Mouse (Mus musculus) intestine, embryonic 16.5 days (tissue): Measurements from ENCODE around the gene Sec14l3. TPM values are rescaled to one million over a fixed set of nuclear protein-coding genes. Genes with fewer than 3 reads are reported as not detected.
A peak's percentile ranks its signal among the peaks of the same experiment; 100 is the strongest.

ENCODE experiments used
- ATAC-seq: fragments of 200-750 bp; cut with Nextera tagmentation; 2 replicates; pipeline ENCODE4 v1.8.0; 2017; ENCODE audit warnings: moderate TSS enrichment, moderate library complexity
- H3K27ac ChIP-seq: fragments of 300-500 bp; sonication (generic); 2 replicates; pipeline ENCODE4 v1.5.1; 2014; ENCODE audit warnings: mild to moderate bottlenecking, low read length
- H3K27me3 ChIP-seq: fragments of 300-500 bp; sonication (generic); replicated peaks from 2 replicates; pipeline ENCODE4 v1.6.1; 2014; ENCODE audit warnings: low read length, control low read depth, mixed read lengths; ENCODE audit not compliant: control insufficient read depth, insufficient read depth
- H3K36me3 ChIP-seq: fragments of 300-500 bp; sonication (generic); 2 replicates; pipeline ENCODE4 v1.6.1; 2014; ENCODE audit warnings: low read length, control low read depth; ENCODE audit not compliant: control insufficient read depth, insufficient read depth
- H3K4me1 ChIP-seq: fragments of 300-500 bp; sonication (generic); 2 replicates; pipeline ENCODE4 v1.6.1; 2014; ENCODE audit warnings: low read length, control low read depth, mixed read lengths; ENCODE audit not compliant: control insufficient read depth, insufficient read depth
- H3K4me2 ChIP-seq: fragments of 300-500 bp; sonication (generic); 2 replicates; pipeline ENCODE4 v1.6.1; 2014; ENCODE audit warnings: low read depth, low read length, control low read depth
- H3K4me3 ChIP-seq: fragments of 300-500 bp; sonication (generic); 2 replicates; pipeline ENCODE4 v1.5.1; 2014; ENCODE audit warnings: mild to moderate bottlenecking, low read length
- H3K9ac ChIP-seq: fragments of 300-500 bp; sonication (generic); 2 replicates; pipeline ENCODE4 v1.6.1; 2014; ENCODE audit warnings: low read depth, low read length
- H3K9me3 ChIP-seq: fragments of 300-500 bp; sonication (generic); 2 replicates; pipeline ENCODE4 v1.6.1; 2016; ENCODE audit warnings: low read length, control low read depth; ENCODE audit not compliant: control insufficient read depth
- WGBS: fragments of 180-500 bp; shearing (Covaris S2); extraction: QIAGEN DNeasy Blood & Tissue Kit; methylation state at CpG from one replicate; pipeline ENCODE4 v1.1.7; 2014; 5-methylcytosine and 5-hydroxymethylcytosine counted together
- polyA plus RNA-seq: library from polyadenylated mRNA; unstranded; fragments of >200 nt; fragmentation: Nextera tagmentation; extraction: Ambion mirVana; gene quantifications from 2 replicates; pipeline ENCODE4 v1.2.1, GENCODE M21; 2015

Gene Sec14l3
- polyA plus RNA-seq, 1 experiment from 2014 or later: not detected

DNA sequence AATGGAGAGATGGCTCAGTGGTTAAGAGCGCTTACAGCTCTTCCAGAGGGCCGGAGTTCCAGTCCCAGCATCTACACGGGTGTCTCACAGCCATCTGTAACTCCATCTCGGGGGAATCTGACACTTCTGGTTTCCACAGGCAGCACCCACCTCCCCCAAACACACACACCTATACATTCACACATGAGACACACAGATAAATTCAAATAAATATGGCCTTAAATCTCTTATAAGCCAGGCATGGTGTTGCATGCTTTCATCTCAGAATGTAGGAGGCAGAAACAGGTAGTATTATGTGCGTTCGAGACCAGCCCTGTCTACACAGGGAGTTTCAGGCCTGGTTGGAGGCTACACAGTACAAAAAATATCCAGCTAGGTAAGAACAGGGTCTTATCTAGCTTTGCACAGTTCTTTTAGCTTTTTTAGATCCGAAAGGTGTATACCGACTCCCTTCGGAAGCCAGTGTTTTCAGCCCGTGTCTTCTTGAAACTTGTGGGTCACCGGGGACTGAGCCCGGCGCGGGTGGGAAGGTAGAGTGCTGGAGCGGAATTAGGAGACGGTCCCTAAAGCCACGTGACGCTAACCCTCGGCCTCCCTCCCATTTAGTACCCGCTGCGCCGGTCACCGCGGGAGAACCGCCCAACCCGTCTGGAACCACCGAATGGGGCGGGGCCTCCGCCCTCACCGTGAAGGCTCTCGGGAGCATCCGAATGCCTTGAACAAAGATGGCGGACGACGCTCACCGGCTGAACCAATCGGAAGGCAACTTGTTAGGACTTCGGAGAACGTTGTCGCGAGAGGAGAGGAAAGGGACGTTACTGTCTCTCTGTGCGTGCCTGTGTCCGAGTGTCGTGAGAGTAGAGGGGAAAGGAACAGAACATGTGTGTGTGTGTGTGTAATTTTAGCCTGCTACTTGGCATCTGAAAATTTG lies 31.7 kb downstream of the Sec14l3 start:
- Histone ChIP-seq H3K4me2 (peak overlapping the region; percentile 85), H3K27ac (peak overlapping the region; percentile 80), H3K36me3 (peaks cover 11% of the 10 kb centered on the region), H3K27me3 (no peaks in the 10 kb centered on the region), H3K4me1 (peaks cover 16% of the 10 kb centered on the region), H3K9ac (peak overlapping the region; percentile 75), H3K4me3 (peak overlapping the region; percentile 52), H3K9me3 (0 out of 2 replicates have a peak, but pooled peaks cover 3% of the 10 kb centered on the region)
- WGBS: 3% methylated on average over 45 of the region's 45 CpGs
- ATAC-seq: peak; percentile 92

DNA sequence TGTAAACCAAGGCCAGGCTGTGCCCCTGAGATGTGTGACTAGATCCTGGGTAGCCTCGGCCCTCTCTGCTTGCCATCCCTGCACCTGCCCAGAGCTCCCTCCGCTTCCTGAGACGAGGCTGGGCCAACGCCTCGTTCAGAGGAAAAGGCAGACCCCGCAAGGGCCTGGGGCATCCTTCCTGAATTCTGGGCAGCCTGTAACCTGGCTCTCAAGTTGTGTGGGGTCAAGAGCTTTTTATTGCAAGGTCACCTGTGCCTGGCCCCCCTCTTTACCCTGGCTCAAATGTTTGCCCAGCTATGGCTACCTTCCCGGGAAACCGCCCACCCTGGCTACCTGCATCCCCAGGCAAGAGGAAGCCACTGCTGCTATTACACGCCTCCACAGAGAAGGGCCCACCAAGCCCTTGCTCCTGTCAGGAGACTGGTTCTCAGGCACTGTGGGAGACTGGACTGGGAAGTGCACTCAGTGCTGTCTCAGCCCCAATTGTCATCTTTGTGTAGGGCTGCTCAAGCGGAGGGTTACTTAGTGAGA lies 32.5 kb downstream of the Sec14l3 start:
- ATAC-seq: peak; percentile 24
- Histone ChIP-seq H3K9me3 (no peaks in the 10 kb centered on the region), H3K4me2 (peak overlapping the region; percentile 85), H3K9ac (peak overlapping the region; percentile 75), H3K36me3 (peaks cover 4% of the 10 kb centered on the region; the same call in 1 of the 2 replicates), H3K27me3 (no peaks in the 10 kb centered on the region), H3K4me1 (peaks cover 16% of the 10 kb centered on the region), H3K27ac (peak overlapping the region; percentile 73), H3K4me3 (peak overlapping the region; percentile 52)
- 28% methylated on average over 10 of the region's 10 CpGs for WGBS

DNA sequence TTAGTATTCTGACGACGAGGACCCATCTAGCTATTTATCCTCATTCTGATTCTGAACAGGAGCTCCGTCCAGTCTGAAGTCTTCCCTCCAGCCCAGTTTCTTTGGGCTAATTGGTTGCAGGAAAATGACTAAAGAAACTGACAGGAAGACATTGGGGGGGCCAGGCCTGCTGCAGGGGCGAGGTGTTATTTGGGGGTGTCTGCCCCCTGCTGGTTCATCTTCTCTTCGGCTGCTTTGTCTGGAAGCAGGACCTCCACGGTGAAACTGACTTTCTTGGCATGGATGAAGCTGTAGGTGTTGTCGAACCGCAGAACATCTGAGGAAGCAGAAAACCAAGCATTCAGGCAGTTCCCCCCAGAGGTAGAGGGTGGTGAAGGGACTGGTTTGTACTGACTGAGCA lies 33.5 kb downstream of the Sec14l3 start:
- no peaks in the 10 kb centered on the region for H3K36me3 ChIP-seq
- peaks cover 16% of the 10 kb centered on the region for H3K4me1 ChIP-seq
- H3K9me3 ChIP-seq: no peaks in the 10 kb centered on the region
- H3K9ac ChIP-seq: no peak overlapping the region
- H3K27me3 ChIP-seq: no peaks in the 10 kb centered on the region
- no peak overlapping the region for H3K4me3 ChIP-seq
- H3K4me2 ChIP-seq: no peak overlapping the region
- H3K27ac ChIP-seq: no peak overlapping the region
- WGBS: 69% methylated on average over 8 of the region's 8 CpGs
- no peak for ATAC-seq

DNA sequence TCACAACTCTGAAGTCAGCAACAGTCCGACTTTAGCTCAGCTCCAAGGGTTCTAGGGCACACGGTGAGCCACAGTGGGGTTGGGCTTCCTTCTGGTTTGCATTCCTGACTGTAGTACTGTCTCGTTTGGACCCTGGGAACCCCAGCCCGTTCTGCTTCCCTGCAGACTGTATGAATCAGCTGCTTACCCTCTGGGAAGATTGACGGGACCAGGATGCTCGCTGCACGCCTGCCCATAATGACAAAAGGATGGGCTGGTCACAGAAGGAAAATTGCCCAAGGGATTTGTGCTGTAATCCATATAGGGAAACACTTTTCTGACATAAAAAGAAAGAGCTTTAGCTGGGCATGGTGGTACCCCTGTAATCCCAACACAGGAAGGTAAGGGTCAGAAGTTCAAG lies 34.2 kb downstream of the Sec14l3 start:
- Histone ChIP-seq H3K27ac (no peak overlapping the region), H3K4me1 (peaks cover 16% of the 10 kb centered on the region), H3K9me3 (no peaks in the 10 kb centered on the region), H3K4me2 (no peak overlapping the region), H3K27me3 (no peaks in the 10 kb centered on the region), H3K36me3 (no peaks in the 10 kb centered on the region), H3K9ac (no peak overlapping the region), H3K4me3 (no peak overlapping the region)
- ATAC-seq: no peak
- WGBS: 70% methylated on average over 7 of the region's 7 CpGs

DNA sequence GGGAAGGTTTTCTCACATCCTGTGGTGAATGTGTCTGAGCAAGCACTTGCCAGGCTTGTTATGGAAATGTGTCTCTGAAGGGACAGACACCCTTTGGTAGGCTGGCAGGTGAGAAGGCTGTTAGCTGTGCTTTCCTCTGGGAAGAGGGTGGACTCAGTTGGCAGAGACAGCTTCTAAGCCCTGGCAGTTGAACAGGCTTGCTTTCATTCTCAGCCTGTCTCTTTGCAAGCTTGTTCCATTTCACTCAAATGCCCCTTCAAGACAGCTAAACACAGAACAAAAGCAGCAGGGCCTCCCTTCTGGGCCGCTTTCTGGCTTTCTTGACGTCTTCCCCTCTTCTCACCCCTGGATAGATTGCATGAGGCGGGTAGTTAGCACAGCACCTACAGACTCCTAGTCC lies 34.8 kb downstream of the Sec14l3 start:
- ATAC-seq: no peak
- Histone ChIP-seq H3K4me3 (no peak overlapping the region), H3K36me3 (no peaks in the 10 kb centered on the region), H3K27ac (no peak overlapping the region), H3K4me1 (peaks cover 16% of the 10 kb centered on the region), H3K4me2 (no peak overlapping the region), H3K27me3 (no peaks in the 10 kb centered on the region), H3K9me3 (no peaks in the 10 kb centered on the region), H3K9ac (no peak overlapping the region)
- 72% methylated on average over 3 of the region's 3 CpGs for WGBS

DNA sequence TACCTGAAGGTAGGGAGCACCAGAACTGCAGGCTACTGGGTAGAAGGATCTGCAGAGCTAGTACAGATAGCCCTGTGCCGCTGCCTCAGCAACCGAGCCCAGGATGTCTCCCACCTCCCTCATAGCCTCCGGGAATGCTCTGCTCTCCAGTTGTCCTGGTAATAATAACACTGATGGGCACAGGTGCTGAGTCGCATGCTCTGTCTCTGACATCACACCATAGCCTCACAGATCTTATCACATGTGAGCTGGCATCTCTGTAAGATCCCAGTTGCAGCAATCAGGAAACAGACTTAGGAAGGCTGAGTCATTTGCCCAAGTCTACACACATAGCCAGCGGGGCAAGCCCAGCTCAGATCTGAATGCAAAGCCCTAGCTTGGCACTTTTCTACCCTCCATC lies 37.2 kb downstream of the Sec14l3 start:
- ATAC-seq: no peak

DNA sequence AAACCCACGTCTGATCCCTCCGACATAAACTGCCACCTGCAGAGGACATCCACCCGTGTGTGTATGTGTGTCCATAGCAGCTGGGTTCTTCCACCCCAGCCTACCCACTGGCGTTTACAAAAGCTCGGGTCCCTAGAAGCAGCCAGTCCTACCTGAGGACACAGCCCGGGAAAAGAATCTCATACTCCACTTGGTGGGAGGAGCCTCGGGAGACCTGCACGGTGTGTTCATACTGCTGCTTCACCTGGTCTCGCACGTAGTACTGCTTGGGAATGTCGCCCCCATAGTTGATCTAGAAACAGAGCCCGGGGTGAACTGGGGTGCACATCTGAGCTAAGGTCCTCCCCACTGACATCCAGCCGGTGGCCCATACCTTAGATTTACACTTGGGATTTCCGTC lies 38.9 kb downstream of the Sec14l3 start:
- Histone ChIP-seq H3K9me3 (no peaks in the 10 kb centered on the region), H3K9ac (no peak overlapping the region), H3K36me3 (no peaks in the 10 kb centered on the region), H3K4me3 (no peak overlapping the region), H3K27ac (no peak overlapping the region), H3K4me2 (no peak overlapping the region), H3K4me1 (no peaks in the 10 kb centered on the region), H3K27me3 (no peaks in the 10 kb centered on the region)
- no peak for ATAC-seq
- WGBS: 74% methylated on average over 14 of the region's 14 CpGs

More for the DNA sequence above, 37.2 kb downstream of the Sec14l3 start:
- Histone ChIP-seq H3K4me2 (no peak overlapping the region), H3K4me3 (no peak overlapping the region), H3K9me3 (no peaks in the 10 kb centered on the region), H3K4me1 (peaks cover 5% of the 10 kb centered on the region; the same call in 1 of the 2 replicates), H3K27ac (no peak overlapping the region), H3K9ac (no peak overlapping the region), H3K27me3 (no peaks in the 10 kb centered on the region), H3K36me3 (no peaks in the 10 kb centered on the region)
- 81% methylated on average over 5 of the region's 5 CpGs for WGBS

DNA sequence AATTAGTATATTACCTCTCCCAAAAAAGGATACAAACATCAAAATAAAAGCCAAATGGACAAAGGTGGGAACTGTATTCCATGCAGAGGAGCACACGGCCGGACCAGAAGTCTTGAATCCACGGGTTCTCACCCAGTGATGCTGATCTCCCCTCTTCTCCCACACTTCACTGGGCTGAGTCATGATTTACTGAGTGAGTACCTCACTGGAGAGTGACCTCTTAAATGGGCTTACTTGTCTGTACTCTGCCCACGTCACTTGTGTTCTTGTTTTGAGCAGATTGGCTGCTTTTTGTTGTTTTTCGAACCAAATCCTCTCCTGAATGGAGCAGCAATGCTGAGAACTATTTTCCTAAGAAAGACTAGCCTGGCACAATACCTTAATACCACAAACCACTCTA lies 40.3 kb downstream of the Sec14l3 start:
- 91% methylated on average over 5 of the region's 5 CpGs for WGBS
- no peak overlapping the region for H3K4me2 ChIP-seq
- no peak for ATAC-seq
- no peaks in the 10 kb centered on the region for H3K9me3 ChIP-seq
- no peaks in the 10 kb centered on the region for H3K4me1 ChIP-seq
- H3K27me3 ChIP-seq: no peaks in the 10 kb centered on the region
- H3K36me3 ChIP-seq: no peaks in the 10 kb centered on the region
- no peak overlapping the region for H3K9ac ChIP-seq
- no peak overlapping the region for H3K27ac ChIP-seq
- H3K4me3 ChIP-seq: no peak overlapping the region

DNA sequence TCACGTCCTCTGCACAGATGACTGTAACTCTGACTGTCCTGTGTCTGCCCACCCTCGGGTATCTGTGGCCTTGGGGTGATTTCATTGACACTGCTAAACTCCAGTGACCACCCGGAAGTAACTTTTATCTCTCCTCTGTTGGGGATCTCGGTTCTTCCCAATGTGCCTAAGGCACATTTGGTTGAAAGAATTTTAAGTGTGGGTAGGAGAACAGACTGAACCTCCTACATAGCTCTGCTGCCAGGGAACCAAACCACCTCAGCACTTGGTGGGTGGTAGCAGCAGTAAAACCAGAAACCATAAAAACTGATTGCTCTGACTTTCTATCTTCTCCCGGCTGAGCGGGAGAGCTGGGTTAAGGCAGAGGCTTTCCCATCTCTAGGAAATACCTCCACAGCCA lies 40.8 kb downstream of the Sec14l3 start:
- Histone ChIP-seq H3K27ac (no peak overlapping the region), H3K4me1 (no peaks in the 10 kb centered on the region), H3K4me3 (no peak overlapping the region), H3K9ac (no peak overlapping the region), H3K27me3 (no peaks in the 10 kb centered on the region), H3K9me3 (no peaks in the 10 kb centered on the region), H3K4me2 (no peak overlapping the region), H3K36me3 (no peaks in the 10 kb centered on the region)
- 40% methylated on average over 6 of the region's 6 CpGs for WGBS
- no peak for ATAC-seq
